8 mouse cellular contexts compared by ENCODE assay signal in genomic region chr11:65852066-65852465, GRCm38 (mm10). TPM values are rescaled to one million over a fixed set of nuclear protein-coding genes. Genes with fewer than 3 reads are reported as not detected.
DNase-seq lines count a peak whose midpoint lies in the region; ATAC-seq and TF ChIP-seq lines count a peak whose summit lies in the region.

No protein-coding gene starts in this region.

- 9% methylated on average over 1 of the region's 1 CpGs for WGBS in intestine, postnatal 0 days
- WGBS in intestine, embryonic 16.5 days = 15% methylated on average over 1 of the region's 1 CpGs
- 15% methylated on average over 1 of the region's 1 CpGs for WGBS in stomach, postnatal 0 days

- 0 out of 2 replicates have a peak, but pooled peaks have one; percentile 33 for ATAC-seq in intestine, postnatal 0 days
- ATAC-seq in intestine, embryonic 16.5 days = no peak
- peak; percentile 88 for ATAC-seq in stomach, postnatal 0 days (ENCODE audit: low FRiP score, low TSS enrichment)

- H3K4me2 ChIP-seq in intestine, postnatal 0 days (replicated peaks; ENCODE audit: low read depth) = no peak overlapping the region
- no peak overlapping the region for H3K4me2 ChIP-seq in intestine, embryonic 16.5 days (ENCODE audit: low read depth, low read length)
- H3K4me2 ChIP-seq in stomach, postnatal 0 days (replicated peaks; ENCODE audit: low read depth) = no peak overlapping the region

- H3K27ac ChIP-seq in intestine, postnatal 0 days (ENCODE audit: low read depth, low read length) = no peak overlapping the region
- no peak overlapping the region for H3K27ac ChIP-seq in intestine, embryonic 16.5 days (ENCODE audit: low read length)
- H3K27ac ChIP-seq in stomach, postnatal 0 days (replicated peaks) = no peak overlapping the region

- H3K36me3 ChIP-seq in intestine, postnatal 0 days (ENCODE audit: control insufficient read depth, insufficient read depth) = no peaks in the 10 kb centered on the region
- H3K36me3 ChIP-seq in intestine, embryonic 16.5 days (ENCODE audit: control insufficient read depth, insufficient read depth, low read length) = no peaks in the 10 kb centered on the region
- H3K36me3 ChIP-seq in stomach, postnatal 0 days (ENCODE audit: control insufficient read depth, insufficient read depth, low read length) = no peaks in the 10 kb centered on the region

- no peak overlapping the region for H3K4me3 ChIP-seq in intestine, postnatal 0 days (ENCODE audit: low read depth, low read length)
- no peak overlapping the region for H3K4me3 ChIP-seq in intestine, embryonic 16.5 days (ENCODE audit: low read length)
- no peak overlapping the region for H3K4me3 ChIP-seq in stomach, postnatal 0 days (ENCODE audit: low read depth, low read length)

- peak; percentile 5 for DNase-seq in right cerebral cortex, adult 18-20 months
- DNase-seq in right cerebral cortex, postnatal 25 days = no peak
- DNase-seq in embryo, embryonic 11 days = peak; percentile 49
- DNase-seq in stomach, postnatal 0 days (ENCODE audit: low spot score) = peak; percentile 65
- no peak for DNase-seq in Muller cell, postnatal 12 days (ENCODE audit: inconsistent ontology term)
- no peak for DNase-seq in gastrocnemius, adult 8-10 months (ENCODE audit: low spot score in 2 of 2)

- TF ChIP-seq EP300 in stomach, postnatal 0 days (optimal IDR thresholded peaks at IDR 0.05) = no peak

- no peak overlapping the region for H3K9ac ChIP-seq in intestine, postnatal 0 days (ENCODE audit: low read depth, low read length)
- no peak overlapping the region for H3K9ac ChIP-seq in intestine, embryonic 16.5 days (ENCODE audit: low read depth, low read length)
- no peak overlapping the region for H3K9ac ChIP-seq in stomach, postnatal 0 days (ENCODE audit: low read length)

- no peaks in the 10 kb centered on the region for H3K4me1 ChIP-seq in intestine, postnatal 0 days (replicated peaks; ENCODE audit: control insufficient read depth, insufficient read depth, low read length)
- H3K4me1 ChIP-seq in intestine, embryonic 16.5 days (ENCODE audit: control insufficient read depth, insufficient read depth, low read length) = no peaks in the 10 kb centered on the region
- no peaks in the 10 kb centered on the region for H3K4me1 ChIP-seq in stomach, postnatal 0 days (replicated peaks; ENCODE audit: control insufficient read depth, insufficient read depth)

- H3K9me3 ChIP-seq in intestine, postnatal 0 days (ENCODE audit: control insufficient read depth) = no peaks in the 10 kb centered on the region
- H3K9me3 ChIP-seq in intestine, embryonic 16.5 days (ENCODE audit: control insufficient read depth, low read length) = no peaks in the 10 kb centered on the region
- H3K9me3 ChIP-seq in stomach, postnatal 0 days (ENCODE audit: control insufficient read depth, low read length) = no peaks in the 10 kb centered on the region

- peak; percentile 74 for TF ChIP-seq CTCF in intestine, postnatal 0 days (IDR thresholded peaks at IDR 0.05; ENCODE audit: low read depth)
- peak; percentile 74 for TF ChIP-seq CTCF in stomach, postnatal 0 days (IDR thresholded peaks at IDR 0.05; ENCODE audit: low read depth)

- no peaks in the 10 kb centered on the region for H3K27me3 ChIP-seq in intestine, postnatal 0 days (replicated peaks; ENCODE audit: control insufficient read depth, insufficient read depth, low read length)
- no peaks in the 10 kb centered on the region for H3K27me3 ChIP-seq in intestine, embryonic 16.5 days (replicated peaks; ENCODE audit: control insufficient read depth, insufficient read depth, low read length)
- no peaks in the 10 kb centered on the region for H3K27me3 ChIP-seq in stomach, postnatal 0 days (ENCODE audit: control insufficient read depth, insufficient read depth, low read length)

RNA-seq across cellular contexts. Expression of gene Zkscan6, which starts 45.1 kb away (rescaled TPM):
- polyA plus RNA-seq in intestine, postnatal 0 days (2015; fragmentation: Nextera tagmentation; extraction: Ambion mirVana) = 9.3 and 9.9 TPM in 2 replicates
- polyA plus RNA-seq in intestine, embryonic 16.5 days (2015; fragmentation: Nextera tagmentation; extraction: Ambion mirVana) = 16.3 and 16.7 TPM in 2 replicates
- 11.0 TPM in 2 replicates for polyA plus RNA-seq in stomach, postnatal 0 days (2015; fragmentation: Nextera tagmentation; extraction: Ambion mirVana)
- total RNA-seq in gastrocnemius, adult 8-10 months (2022) = 1 to 10 TPM; 1.7 to 2.4 (median 2.2) TPM

Comparison
In these comparisons a context has a peak if more than half of its experiments do, and no peak if none do; other contexts are left out.
1. DNase-seq: peak in right cerebral cortex, adult 18-20 months (single experiment), embryo, embryonic 11 days (single experiment) and stomach, postnatal 0 days (single experiment); none in right cerebral cortex, postnatal 25 days (single experiment), Muller cell, postnatal 12 days (single experiment) and gastrocnemius, adult 8-10 months (0 of 2).